Mouse (Mus musculus): ENCODE data around the gene Nanos2. TPM values are rescaled to one million over a fixed set of nuclear protein-coding genes. Genes with fewer than 3 reads are reported as not detected.

Gene Nanos2
- polyA plus RNA-seq, 1 experiment from 2014 or later: not detected

- Histone ChIP-seq H3K4me3 (ENCODE audit: low read depth, low read length) (peak overlapping the region; percentile 59), H3K9ac (ENCODE audit: low read length) (peak overlapping the region; percentile 46), H3K36me3 (ENCODE audit: control insufficient read depth, insufficient read depth, low read length) (no peaks in the 10 kb centered on the region), H3K27ac (ENCODE audit: low read depth) (no peak overlapping the region), H3K4me1 (replicated peaks; ENCODE audit: control insufficient read depth, insufficient read depth, low read length) (0 out of 2 replicates have a peak, but pooled peaks cover 7% of the 10 kb centered on the region), H3K4me2 (ENCODE audit: low read length) (peak overlapping the region; percentile 96), H3K27me3 (replicated peaks; ENCODE audit: control insufficient read depth, insufficient read depth, low read length) (peaks cover 74% of the 10 kb centered on the region), H3K9me3 (ENCODE audit: control insufficient read depth, low read length) (no peaks in the 10 kb centered on the region)
- ATAC-seq (replicated peaks; ENCODE audit: low FRiP score, low TSS enrichment, low read depth): peak; percentile 8; the same call in 1 of the 2 replicates
- peak; percentile 57 for DNase-seq (ENCODE audit: low spot score)
- 1% methylated on average over 21 of the region's 21 CpGs for WGBS
Measured at GRCm38 (mm10) chr7:18958384-18958766, 28.8 kb upstream of the Nanos2 start.

GRCm38 (mm10) chr7:18959446-18959845, 27.8 kb upstream of the Nanos2 start:
- DNase-seq (ENCODE audit: low spot score): no peak
- H3K4me2 ChIP-seq (ENCODE audit: low read length): no peak overlapping the region
- 51% methylated on average over 8 of the region's 8 CpGs for WGBS
- H3K27me3 ChIP-seq (replicated peaks; ENCODE audit: control insufficient read depth, insufficient read depth, low read length): peaks cover 85% of the 10 kb centered on the region
- H3K27ac ChIP-seq (ENCODE audit: low read depth): no peak overlapping the region
- H3K4me1 ChIP-seq (replicated peaks; ENCODE audit: control insufficient read depth, insufficient read depth, low read length): 0 out of 2 replicates have a peak, but pooled peaks cover 7% of the 10 kb centered on the region
- no peak overlapping the region for H3K4me3 ChIP-seq (ENCODE audit: low read depth, low read length)
- ATAC-seq (replicated peaks; ENCODE audit: low FRiP score, low TSS enrichment, low read depth): no peak
- no peak overlapping the region for H3K9ac ChIP-seq (ENCODE audit: low read length)
- no peaks in the 10 kb centered on the region for H3K36me3 ChIP-seq (ENCODE audit: control insufficient read depth, insufficient read depth, low read length)
- H3K9me3 ChIP-seq (ENCODE audit: control insufficient read depth, low read length): no peaks in the 10 kb centered on the region

- ATAC-seq (replicated peaks; ENCODE audit: low FRiP score, low TSS enrichment, low read depth): no peak
- Histone ChIP-seq H3K4me3 (ENCODE audit: low read depth, low read length) (peak overlapping the region; percentile 10; the same call in 1 of the 2 replicates), H3K36me3 (ENCODE audit: control insufficient read depth, insufficient read depth, low read length) (no peaks in the 10 kb centered on the region), H3K4me1 (replicated peaks; ENCODE audit: control insufficient read depth, insufficient read depth, low read length) (0 out of 2 replicates have a peak, but pooled peaks cover 7% of the 10 kb centered on the region), H3K4me2 (ENCODE audit: low read length) (peak overlapping the region; percentile 20), H3K9me3 (ENCODE audit: control insufficient read depth, low read length) (no peaks in the 10 kb centered on the region), H3K27ac (ENCODE audit: low read depth) (no peak overlapping the region), H3K27me3 (replicated peaks; ENCODE audit: control insufficient read depth, insufficient read depth, low read length) (peaks cover 94% of the 10 kb centered on the region), H3K9ac (ENCODE audit: low read length) (no peak overlapping the region)
- WGBS: 2% methylated on average over 17 of the region's 17 CpGs
- DNase-seq (ENCODE audit: low spot score): peak; percentile 55
Measured at GRCm38 (mm10) chr7:18962171-18962792, 24.9 kb upstream of the Nanos2 start.

- Histone ChIP-seq H3K4me2 (ENCODE audit: low read length) (peak overlapping the region; percentile 20), H3K36me3 (ENCODE audit: control insufficient read depth, insufficient read depth, low read length) (no peaks in the 10 kb centered on the region), H3K4me1 (replicated peaks; ENCODE audit: control insufficient read depth, insufficient read depth, low read length) (0 out of 2 replicates have a peak, but pooled peaks cover 5% of the 10 kb centered on the region), H3K9ac (ENCODE audit: low read length) (no peak overlapping the region), H3K27me3 (replicated peaks; ENCODE audit: control insufficient read depth, insufficient read depth, low read length) (peaks cover 89% of the 10 kb centered on the region), H3K27ac (ENCODE audit: low read depth) (no peak overlapping the region), H3K4me3 (ENCODE audit: low read depth, low read length) (peak overlapping the region; percentile 10; the same call in 1 of the 2 replicates), H3K9me3 (ENCODE audit: control insufficient read depth, low read length) (no peaks in the 10 kb centered on the region)
- 3% methylated on average over 20 of the region's 20 CpGs for WGBS
- ATAC-seq (replicated peaks; ENCODE audit: low FRiP score, low TSS enrichment, low read depth) (no peak), DNase-seq (ENCODE audit: low spot score) (peak; percentile 62)
Measured at GRCm38 (mm10) chr7:18962795-18963194, 24.4 kb upstream of the Nanos2 start.

GRCm38 (mm10) chr7:18963294-18963843, 23.8 kb upstream of the Nanos2 start:
- Histone ChIP-seq H3K4me2 (ENCODE audit: low read length) (peak overlapping the region; percentile 20; the same call in 1 of the 2 replicates), H3K9ac (ENCODE audit: low read length) (no peak overlapping the region), H3K4me3 (ENCODE audit: low read depth, low read length) (no peak overlapping the region), H3K4me1 (replicated peaks; ENCODE audit: control insufficient read depth, insufficient read depth, low read length) (0 out of 2 replicates have a peak, but pooled peaks cover 5% of the 10 kb centered on the region), H3K9me3 (ENCODE audit: control insufficient read depth, low read length) (no peaks in the 10 kb centered on the region), H3K36me3 (ENCODE audit: control insufficient read depth, insufficient read depth, low read length) (no peaks in the 10 kb centered on the region), H3K27ac (ENCODE audit: low read depth) (no peak overlapping the region), H3K27me3 (replicated peaks; ENCODE audit: control insufficient read depth, insufficient read depth, low read length) (peaks cover 84% of the 10 kb centered on the region)
- no peak for ATAC-seq (replicated peaks; ENCODE audit: low FRiP score, low TSS enrichment, low read depth)
- no peak for DNase-seq (ENCODE audit: low spot score)
- 1% methylated on average over 19 of the region's 19 CpGs for WGBS

GRCm38 (mm10) chr7:18965312-18965711, 21.9 kb upstream of the Nanos2 start:
- no peaks in the 10 kb centered on the region for H3K9me3 ChIP-seq (ENCODE audit: control insufficient read depth, low read length)
- H3K9ac ChIP-seq (ENCODE audit: low read length): no peak overlapping the region
- ATAC-seq (replicated peaks; ENCODE audit: low FRiP score, low TSS enrichment, low read depth) (no peak), DNase-seq (ENCODE audit: low spot score) (no peak)
- no peak overlapping the region for H3K4me3 ChIP-seq (ENCODE audit: low read depth, low read length)
- H3K27me3 ChIP-seq (replicated peaks; ENCODE audit: control insufficient read depth, insufficient read depth, low read length): peaks cover 64% of the 10 kb centered on the region
- no peak overlapping the region for H3K4me2 ChIP-seq (ENCODE audit: low read length)
- 0 out of 2 replicates have a peak, but pooled peaks cover 5% of the 10 kb centered on the region for H3K4me1 ChIP-seq (replicated peaks; ENCODE audit: control insufficient read depth, insufficient read depth, low read length)
- H3K27ac ChIP-seq (ENCODE audit: low read depth): no peak overlapping the region
- WGBS: 79% methylated on average over 5 of the region's 5 CpGs
- H3K36me3 ChIP-seq (ENCODE audit: control insufficient read depth, insufficient read depth, low read length): no peaks in the 10 kb centered on the region

- Histone ChIP-seq H3K36me3 (ENCODE audit: control insufficient read depth, insufficient read depth, low read length) (no peaks in the 10 kb centered on the region), H3K27me3 (replicated peaks; ENCODE audit: control insufficient read depth, insufficient read depth, low read length) (peaks cover 41% of the 10 kb centered on the region), H3K9me3 (ENCODE audit: control insufficient read depth, low read length) (no peaks in the 10 kb centered on the region), H3K9ac (ENCODE audit: low read length) (no peak overlapping the region), H3K4me3 (ENCODE audit: low read depth, low read length) (no peak overlapping the region), H3K27ac (ENCODE audit: low read depth) (no peak overlapping the region), H3K4me2 (ENCODE audit: low read length) (no peak overlapping the region), H3K4me1 (replicated peaks; ENCODE audit: control insufficient read depth, insufficient read depth, low read length) (0 out of 2 replicates have a peak, but pooled peaks cover 3% of the 10 kb centered on the region)
- ATAC-seq (replicated peaks; ENCODE audit: low FRiP score, low TSS enrichment, low read depth): no peak
- WGBS: 10% methylated on average over 8 of the region's 8 CpGs
- DNase-seq (ENCODE audit: low spot score): no peak
Measured at GRCm38 (mm10) chr7:18967603-18968002, 19.6 kb upstream of the Nanos2 start.

- ATAC-seq (replicated peaks; ENCODE audit: low FRiP score, low TSS enrichment, low read depth) (no peak), DNase-seq (ENCODE audit: low spot score) (no peak)
- no peaks in the 10 kb centered on the region for H3K36me3 ChIP-seq (ENCODE audit: control insufficient read depth, insufficient read depth, low read length)
- WGBS: 87% methylated on average over 3 of the region's 3 CpGs
- H3K27ac ChIP-seq (ENCODE audit: low read depth): no peak overlapping the region
- H3K4me1 ChIP-seq (replicated peaks; ENCODE audit: control insufficient read depth, insufficient read depth, low read length): no peaks in the 10 kb centered on the region
- no peak overlapping the region for H3K9ac ChIP-seq (ENCODE audit: low read length)
- peaks cover 10% of the 10 kb centered on the region; the same call in 1 of the 2 replicates for H3K27me3 ChIP-seq (replicated peaks; ENCODE audit: control insufficient read depth, insufficient read depth, low read length)
- H3K9me3 ChIP-seq (ENCODE audit: control insufficient read depth, low read length): no peaks in the 10 kb centered on the region
- no peak overlapping the region for H3K4me2 ChIP-seq (ENCODE audit: low read length)
- no peak overlapping the region for H3K4me3 ChIP-seq (ENCODE audit: low read depth, low read length)
Measured at GRCm38 (mm10) chr7:18970956-18971355, 16.2 kb upstream of the Nanos2 start.

Measured in intestine, embryonic 14.5 days (tissue).